Mouse (Mus musculus): ENCODE results near the gene Arhgap28. TPM values are rescaled to one million over a fixed set of nuclear protein-coding genes. Genes with fewer than 3 reads are reported as not detected.
"Not testable (repeated sequence)": the region's sequence is repeated elsewhere in the genome, so short reads cannot be mapped to it uniquely, and the experiment has no call there.

Arhgap28 gene
- total RNA-seq, 2 experiments from 2014 or later, result 1.4 to 1.8 TPM

DNA sequence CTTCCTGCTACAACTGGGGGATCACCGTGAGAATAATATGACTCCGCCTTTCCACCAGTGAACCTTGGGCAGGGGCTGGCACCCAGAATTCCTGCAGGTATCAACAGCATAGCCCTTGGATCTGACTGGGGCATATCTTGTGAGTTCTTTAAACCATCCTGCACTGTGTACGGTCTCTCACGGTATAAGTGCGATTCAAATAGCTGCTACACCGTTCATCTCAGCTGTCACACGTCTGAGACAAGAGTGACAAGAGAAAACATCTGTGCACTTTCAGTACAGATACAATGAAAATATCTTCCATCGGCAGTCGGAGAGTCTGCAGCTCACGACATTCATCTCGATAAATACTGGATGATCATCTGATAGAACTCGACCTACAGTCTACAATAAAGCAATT is 126.3 kb downstream of the Arhgap28 start:
- DNase-seq, result no peak

DNA sequence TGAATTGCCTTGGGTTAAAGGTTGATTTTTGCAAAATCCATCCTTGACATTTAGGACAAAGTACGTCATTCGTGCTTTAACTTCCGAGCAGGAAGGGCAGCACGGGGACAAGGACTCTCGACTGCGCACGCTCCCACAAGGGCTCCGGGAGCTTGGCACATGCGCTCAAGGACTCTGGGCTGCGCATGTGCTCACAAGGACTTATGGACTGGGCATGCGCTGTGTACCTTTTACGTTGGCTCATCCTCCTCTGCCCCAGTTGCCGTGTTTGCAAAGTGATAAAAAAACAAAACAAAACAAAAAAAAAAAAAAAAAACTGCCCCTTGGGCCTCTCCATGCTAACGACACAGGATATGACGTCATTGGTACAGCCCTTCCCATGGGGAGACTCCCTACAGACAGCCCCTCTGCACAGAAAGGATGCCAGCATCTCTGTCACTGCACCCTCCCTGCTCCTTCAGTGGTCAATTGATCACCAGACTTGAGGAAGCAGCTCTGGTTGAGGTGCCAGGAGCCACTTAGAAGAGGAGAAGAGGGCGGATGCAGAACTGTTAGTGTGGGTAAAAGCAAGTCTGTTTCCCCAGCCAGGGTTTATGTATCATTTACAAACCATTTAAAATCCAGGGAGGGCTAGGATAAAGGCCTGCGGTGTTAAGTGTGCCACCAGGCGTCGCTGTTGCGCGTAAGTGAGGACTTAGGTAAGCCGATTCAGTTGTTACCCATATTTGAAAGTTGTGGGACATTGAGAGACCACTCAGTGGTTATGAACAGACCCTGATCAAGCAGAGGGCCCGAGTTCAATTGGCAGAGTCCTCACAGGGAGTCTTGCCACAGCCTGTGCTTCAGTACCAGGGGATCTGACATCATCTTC is 134.0 kb downstream of the Arhgap28 start:
- peak; percentile 52 to 83 for DNase-seq

DNA sequence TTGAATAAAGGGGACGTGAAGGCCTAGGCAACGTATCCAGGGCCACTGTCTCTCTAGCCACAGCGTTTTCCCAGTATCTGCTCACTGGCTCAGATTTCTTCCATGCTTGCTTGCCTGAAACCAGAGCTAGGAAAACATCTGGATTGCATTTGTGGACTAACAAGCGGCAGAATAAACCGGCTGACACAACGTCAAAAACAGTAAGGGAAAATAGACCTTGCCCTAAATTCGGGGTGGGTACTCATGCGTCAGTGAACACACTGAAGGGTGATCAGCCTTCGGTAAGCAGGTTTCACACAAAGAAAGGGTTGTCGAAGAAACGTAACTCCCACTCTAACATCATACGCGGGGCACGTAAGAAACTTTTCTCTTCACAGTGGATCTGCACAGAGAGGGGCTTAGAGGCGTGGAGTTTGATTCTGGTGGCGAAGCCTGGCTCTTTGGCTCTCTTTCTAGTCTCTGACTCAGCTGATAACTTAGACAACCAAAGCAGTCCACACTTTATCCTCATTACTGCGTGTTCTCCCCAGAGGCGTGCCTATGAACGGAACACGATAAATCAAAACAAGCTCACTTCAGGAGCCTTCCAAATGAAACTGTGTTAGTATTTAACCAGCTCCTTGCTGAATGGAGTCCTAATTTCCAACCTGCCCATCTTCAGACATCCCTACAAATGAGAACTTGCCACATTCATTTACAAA is 137.2 kb downstream of the Arhgap28 start:
- DNase-seq, result peak; percentile 28 to 59

DNA sequence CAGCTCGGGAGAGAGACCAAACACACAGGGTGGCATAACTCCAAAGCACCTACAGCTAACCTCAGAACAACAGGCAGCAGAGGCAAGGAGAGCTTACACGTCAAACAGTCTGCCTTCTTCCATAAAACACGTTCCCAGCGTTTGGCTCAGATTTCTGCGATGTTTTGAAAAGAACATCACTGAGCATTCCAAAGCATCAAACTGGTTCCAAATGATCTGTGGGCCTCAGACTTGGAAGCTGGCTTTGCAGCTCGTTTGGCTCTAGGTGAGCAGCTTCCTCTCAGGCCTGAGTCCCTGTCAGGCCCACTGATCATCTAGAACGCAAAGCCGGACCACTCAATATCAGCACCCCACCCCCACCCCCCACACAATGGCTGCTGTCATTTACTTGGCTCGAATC is 137.9 kb downstream of the Arhgap28 start:
- DNase-seq, result peak; percentile 25 to 30

DNA sequence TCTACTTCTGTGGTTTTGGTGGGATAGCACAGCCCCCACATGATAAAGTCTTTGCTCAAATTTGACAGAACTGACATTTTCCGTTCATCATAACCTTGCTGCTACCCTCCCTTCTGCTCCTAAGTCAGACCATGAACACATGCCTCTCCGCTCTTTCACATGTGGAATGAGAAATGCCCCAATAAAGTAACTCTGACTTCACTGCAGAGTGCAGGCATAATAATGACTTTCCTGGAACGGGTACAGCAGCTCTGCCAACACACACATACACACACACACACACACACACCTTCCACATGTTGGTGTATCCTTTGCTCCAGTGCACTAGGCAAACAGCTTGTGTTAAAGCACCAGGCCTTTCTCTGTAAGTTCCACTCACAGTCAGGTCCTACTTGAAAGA is 139.0 kb downstream of the Arhgap28 start:
- no peak for DNase-seq

DNA sequence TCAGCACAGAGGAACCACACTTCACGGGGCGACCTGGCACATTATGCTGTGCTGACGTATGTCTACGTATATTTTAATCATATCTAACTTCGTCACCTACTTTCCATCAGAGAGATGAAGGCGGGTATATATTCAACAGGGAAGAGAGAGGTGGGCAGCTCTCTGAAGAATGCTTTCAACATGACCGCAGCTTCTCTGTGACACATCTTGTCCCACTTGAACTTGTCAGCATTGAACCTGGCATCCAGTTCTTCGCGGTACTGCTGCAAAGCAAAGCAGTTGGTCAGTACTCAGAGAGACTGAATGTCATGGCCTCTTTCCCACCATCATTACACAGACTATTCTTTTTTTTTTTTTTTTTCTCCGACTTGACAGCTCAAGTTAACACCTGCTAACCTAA is 139.6 kb downstream of the Arhgap28 start:
- DNase-seq, result no peak

DNA sequence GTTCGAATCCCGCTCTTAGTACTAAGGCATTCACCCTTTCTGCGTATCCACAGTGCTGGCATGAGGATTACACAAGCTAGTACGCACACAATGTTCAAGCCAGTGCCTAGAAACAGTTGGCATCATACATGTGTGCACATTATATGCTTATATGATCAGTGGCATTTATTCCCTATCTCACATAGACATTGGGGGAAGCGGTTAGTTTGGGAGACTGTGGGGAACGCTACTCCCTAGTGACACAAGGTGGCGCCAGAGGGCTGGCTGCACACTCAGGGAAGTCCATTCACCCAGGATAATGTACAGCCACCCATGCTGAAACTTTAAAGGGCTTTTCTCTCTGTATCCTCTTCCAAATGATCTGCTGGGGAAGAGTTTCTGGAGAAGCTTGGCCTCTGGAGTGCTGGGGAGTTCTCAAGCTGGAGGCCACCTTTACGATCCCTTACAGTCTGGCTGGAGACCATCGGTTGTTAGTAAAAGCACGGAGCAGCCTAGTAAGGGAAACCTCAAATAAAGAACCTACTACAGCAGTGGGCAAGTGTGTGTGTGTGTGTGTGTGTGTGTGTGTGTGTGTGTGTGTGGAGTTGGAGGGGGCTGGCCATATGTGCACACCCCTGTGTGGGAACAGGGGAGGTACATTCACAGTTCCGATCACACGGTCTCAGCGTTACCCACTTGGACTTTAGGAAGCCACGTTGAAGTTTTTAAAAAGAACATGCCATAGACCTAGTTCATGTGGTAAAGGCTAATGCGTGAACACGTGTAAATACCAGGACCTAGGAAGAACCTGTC is 142.0 kb downstream of the Arhgap28 start:
- peak; percentile 52 to 73 for DNase-seq

DNA sequence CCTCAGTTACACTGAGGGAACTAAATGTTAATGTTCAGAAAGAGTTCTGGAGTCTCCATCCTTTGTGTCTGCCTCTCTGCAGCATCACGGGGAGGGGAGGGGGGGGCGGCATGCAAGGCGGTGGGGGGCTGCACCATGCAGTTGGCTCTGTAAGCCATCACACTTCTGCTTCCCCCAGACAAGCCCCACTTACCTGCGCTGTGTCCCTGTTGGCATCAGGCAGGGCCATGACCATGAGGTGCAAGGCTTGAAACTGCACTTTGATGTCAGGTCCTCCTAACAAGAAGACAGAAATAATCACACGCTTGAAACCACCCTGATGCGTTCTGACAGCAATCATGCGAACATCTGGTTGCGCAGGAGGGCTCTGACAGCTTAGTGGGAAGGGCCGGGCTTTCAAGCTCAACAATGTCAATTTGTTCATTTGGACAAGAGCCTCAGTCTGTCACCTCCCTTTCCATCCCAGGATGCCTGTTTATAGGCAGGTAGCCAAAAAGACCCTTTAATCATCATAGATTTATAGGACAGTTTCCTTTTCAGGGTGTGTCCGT is 142.8 kb downstream of the Arhgap28 start:
- DNase-seq, result no peak

DNA sequence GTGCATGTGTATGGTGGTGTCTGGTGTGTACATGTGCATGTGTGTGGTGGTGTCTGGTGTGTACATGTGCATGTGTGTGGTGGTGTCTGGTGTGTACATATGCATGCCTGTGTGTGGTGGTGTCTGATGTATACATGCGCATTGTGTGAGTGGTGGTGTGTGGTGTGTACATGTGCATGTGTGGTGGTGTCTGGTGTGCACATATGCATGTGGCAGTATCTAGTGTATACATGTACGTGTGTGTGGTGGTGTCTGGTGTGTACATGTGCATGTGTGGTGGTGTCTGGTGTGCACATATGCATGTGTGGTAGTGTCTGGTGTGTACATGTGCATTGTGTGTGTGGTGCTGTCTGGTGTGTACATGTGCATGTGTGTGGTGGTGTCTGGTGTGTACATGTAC is 162.4 kb downstream of the Arhgap28 start:
- not testable (repeated sequence) for DNase-seq

DNA sequence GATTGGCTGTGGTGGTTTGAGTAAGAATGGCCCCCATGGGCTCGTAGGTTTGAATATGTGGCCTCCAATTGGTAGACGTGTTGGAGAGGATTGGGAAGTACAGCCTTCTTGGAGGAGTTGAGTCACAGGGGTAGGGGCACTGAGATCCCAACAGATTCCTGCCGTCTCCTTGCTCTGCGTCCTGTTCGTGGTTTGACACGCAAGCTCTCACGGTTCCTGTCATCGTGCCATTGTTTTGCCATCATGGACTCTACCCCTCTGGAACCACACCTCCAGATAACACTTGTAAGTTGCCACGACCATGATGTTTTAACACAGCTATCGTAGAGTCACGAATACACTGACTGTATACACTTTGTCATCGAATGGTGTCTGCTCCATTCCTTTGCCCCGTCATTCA is 165.0 kb downstream of the Arhgap28 start:
- no peak for DNase-seq

DNA sequence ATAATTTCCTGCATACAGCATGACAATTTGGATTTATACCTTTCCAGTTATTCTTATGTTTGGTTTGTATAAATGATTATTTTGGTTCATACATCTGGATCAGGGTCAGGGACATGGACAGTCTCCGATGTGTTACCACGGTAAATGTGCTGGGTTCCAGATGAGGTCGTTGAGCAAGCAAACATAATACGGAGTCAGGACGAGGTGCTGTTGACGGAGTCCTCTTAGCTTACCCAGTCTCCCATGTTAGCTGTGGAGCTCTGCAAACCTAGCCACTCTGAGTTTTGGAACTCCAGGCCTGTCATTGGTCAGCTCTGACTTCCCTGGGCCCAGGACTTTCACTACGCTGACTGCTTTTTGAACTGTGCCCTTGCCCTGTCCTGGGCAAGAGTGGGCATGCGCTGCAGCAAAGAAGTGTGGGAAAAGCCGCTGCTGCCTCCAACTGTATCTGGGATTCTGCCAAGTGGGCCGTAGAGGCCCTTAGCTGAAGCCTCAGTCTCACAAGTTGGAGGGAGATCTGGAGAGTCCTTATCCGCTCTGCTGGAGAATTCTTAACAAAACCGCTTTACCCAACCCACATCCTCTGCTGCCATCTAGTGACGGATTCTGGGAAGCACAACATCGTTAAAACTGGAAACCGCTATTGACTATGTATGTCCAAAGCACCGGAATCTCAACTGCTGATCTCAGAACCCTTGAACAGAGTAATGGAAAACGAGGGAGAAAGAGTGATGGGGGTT is 166.4 kb downstream of the Arhgap28 start:
- peak; percentile 46 to 85 for DNase-seq

DNA sequence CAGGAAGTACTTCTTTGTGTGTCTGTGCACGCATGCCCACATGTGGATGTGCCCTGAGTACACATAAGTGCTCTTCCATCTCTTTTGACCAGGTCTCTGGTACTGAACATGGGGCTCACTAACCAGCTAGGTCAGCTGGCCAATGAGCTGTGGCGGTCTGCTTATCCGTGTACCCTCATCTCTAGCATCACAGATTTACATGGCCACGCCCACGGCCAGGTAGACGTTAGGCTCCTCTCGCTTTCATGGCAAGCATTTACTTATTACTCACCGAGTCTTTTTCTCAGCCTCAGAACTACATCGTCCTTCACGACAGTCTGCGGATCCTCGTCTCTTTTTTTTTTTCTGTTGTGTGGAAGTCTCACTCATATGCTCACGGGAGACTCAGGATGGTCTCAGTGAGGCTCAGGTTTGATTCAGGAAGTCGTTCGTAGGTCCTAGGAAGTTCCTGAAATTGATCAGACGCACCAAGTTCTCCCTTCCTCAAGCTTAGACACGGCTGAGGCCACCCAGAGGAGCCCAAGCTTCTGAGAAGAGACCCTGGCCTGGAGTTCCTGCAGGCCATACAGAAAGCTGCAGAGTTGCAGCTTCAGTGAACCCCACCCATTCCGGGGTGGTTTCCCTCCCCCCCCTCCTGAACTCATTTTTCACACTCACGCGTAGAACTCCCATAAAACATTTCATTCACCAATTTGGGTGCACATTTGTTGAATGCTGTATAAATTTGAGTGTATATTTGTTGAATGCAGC is 167.6 kb downstream of the Arhgap28 start:
- no peak for DNase-seq

DNA sequence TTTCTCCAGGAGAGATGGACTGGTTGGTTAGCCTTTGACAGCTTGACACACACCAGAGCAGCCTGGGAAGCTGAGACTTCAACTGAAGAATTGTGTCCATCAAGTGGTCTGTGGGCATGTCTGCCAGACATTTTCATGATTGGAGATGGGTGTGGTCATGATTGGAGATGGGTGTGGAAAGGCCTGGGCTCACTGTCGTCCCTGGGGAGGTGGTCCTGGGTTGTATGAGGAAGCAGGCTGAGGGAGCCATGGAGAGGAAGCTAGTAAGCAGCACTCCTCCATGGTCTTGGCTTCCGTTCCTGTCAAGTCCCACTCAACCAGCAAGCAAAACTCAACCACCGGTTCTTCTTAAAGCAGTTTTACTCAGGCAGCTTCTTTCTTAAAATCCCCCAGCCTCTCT is 176.5 kb downstream of the Arhgap28 start:
- DNase-seq, result no peak

DNA sequence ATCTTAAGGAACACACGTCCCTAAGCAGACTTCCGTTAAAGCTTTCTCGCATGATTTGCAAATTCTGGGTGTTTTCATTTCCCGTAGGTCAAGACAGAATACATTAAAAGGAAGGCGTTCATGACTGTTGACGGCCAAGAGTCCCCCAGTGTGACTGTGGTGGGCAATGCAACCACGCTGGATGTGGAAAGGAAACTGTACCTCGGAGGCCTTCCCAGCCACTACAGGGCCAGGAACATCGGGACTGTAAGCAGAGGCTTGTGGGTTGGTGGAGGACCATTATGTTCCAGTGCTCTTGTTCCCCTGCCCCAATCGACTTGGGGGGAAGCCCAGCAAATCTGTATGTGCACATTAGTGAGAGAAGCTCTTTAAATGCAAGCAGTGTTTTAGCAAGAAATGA is 187.0 kb downstream of the Arhgap28 start:
- DNase-seq, result no peak

DNA sequence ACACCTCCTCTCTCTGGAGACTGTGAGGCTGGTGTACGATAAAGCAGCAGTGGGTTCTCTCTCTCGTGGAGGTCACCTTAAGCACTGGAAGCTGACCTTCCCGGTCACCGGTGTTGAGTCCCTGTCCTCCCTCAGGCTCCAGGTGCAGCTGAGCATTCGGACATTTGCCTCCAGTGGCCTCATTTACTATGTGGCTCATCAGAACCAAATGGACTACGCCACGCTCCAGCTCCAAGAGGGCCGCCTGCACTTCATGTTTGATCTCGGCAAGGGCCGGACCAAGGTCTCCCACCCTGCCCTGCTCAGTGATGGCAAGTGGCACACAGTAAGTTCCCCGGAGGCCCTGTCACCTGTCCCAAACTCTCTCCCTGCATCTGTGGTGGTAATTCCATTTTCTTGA is 188.2 kb downstream of the Arhgap28 start:
- DNase-seq, result no peak

DNA sequence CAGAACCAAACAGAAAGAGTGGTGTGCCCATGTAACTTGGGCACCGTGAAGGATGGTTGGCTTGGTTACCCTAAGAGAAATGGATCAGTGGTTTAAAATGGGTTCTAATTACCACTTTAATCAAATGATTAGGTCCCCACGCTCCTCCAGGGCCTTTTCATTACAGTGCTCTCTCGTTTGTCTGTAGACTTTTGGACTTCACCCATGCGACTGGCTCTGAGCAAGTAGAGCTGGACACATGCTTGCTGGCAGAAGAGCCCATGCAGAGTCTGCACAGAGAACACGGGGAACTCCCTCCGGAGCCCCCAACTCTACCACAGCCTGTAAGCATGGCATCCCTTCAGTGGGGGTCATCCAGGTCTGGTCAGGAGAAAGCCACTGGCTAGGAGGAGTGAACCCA is 190.3 kb downstream of the Arhgap28 start:
- DNase-seq, result no peak

DNA sequence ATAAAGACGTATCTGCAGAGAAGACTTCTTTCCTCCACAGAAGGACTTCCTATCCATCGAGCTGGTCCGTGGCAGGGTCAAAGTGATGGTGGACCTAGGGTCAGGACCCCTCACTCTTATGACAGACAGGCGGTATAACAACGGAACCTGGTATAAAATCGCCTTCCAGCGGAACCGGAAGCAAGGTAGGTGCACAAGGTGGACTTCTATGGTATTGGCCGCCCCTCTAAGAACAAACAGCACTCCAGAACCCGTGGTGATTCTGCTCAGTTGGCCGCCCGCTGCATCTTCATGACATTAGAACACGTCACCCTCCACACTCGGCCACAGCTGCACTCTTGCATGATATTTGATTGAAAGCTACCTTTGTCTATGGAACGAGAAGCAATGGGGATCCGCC is 194.7 kb downstream of the Arhgap28 start:
- no peak for DNase-seq

Data from heart, adult 18-20 months (tissue).